Mouse (Mus musculus): ENCODE results near the gene S100a2.

The S100a2 gene

DNA sequence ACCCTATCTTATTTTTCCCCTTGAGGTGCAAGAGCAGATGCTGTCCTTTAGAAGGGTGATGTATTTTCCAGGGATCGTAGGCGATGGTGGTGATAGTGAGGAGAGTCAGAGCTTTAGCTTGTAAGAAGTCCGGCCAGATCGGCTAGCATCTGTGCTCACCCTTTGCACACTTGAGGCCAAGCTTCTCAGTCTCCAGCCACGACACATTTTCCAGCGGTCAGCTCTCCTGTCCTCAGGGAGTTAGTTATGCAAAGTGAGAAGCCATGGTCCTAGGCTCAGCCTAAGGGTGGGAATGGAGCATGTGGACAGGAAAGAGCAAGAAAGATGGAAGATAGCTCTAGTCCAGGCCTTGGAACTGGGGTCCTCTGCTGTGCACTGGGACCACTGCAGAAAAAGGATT is 6.8 kb downstream of the S100a2 start:
- no peak for DNase-seq (ENCODE audit: low spot score)

DNA sequence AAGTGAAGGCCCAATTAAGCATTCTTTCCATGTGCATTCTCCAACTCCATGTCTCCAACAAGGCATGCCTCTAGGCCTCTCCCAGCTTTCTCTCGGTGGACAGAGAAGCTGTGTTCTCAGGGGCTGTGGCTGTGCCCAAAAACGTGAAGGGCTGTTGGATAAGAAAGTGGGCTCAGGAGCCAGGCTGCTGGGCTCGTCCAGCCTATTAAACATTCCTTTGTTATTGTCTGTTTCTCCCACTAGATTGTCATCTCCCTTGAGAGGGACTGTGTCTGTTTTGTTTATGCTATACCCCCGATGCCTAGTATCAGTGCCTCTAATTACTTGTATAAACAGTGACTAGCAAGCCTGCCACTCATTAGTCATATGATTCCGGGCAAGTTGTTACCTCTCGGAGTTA is 7.7 kb downstream of the S100a2 start:
- DNase-seq (ENCODE audit: low spot score) = no peak

- DNase-seq (ENCODE audit: low spot score) = no peak
These were observed 8.2 kb downstream of the S100a2 start for GRCm38 (mm10) chr3:90598212-90598611.

DNA sequence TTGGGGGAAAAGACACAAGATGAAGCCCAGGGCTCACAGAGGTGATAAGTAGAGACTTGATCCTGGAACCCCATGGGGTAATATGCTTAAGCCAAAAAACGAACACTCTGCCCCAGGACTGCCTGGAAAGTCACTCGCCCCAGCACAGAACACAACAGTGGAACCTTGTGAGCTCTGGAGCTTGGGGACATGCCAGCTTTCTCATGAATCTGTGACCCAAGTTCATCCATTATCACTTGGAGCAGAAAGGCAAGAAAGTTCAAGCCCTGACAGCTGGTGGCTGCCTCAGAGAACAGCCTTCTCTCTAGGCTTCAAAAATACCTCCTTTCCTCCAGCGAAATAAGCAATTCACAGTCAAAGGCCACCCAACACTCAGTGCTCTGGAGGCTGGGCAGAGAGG is 9.4 kb downstream of the S100a2 start:
- DNase-seq (ENCODE audit: low spot score) = no peak

DNA sequence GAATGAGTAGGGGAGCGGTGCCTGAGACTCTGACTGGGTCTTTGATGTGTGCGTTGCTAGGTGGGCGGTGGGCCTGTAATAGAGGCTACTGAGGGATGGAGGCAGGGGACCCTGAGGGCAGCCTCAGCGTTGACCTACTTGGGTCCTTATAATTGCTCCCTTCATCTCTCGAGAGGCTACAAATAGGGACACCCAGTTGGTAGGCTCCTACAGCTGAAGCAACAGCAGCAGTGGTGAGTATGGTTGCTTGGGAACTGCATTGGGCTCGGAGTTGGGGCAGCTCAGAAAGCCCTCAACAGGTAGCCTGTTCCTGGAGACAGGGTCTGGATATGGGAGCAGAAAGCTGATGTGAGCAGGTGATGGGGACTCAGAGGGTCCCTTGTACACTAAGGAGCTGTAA is 10.0 kb downstream of the S100a2 start:
- no peak for DNase-seq (ENCODE audit: low spot score)

DNA sequence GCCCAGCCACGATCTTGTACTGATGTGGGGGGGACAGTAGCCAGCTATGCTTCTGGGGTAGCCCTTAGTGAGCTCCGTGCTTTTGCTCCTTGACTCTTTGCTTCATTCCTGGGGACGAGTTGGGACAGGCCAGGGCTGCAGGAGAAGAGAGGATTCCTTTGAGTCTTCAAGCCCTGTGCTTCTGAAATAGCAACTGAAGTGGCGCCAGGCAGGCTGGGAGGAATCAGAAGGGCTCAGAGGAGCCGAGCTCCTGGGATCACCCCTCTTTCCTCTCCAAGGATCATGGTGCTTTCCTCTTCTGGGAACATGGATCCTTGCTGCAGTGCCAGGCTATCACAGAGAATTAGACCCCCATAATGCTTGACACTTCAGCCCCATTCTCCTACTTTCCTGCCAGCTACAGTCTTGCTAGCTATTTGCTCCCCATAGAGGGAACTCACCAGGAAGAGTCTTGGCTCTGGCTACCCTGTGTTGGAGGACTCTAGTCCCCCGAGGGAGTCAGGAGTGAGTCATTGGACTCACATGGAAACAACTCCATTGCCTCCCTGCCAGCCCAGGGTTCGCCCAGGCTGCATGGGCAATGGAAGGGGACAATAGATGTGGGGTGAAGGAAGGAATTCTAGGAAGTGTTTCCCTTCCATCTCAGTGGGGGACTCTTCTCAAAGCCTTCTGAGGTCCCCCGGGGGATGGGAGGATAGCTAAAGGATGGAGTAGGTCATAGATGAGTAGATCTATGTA is 10.6 kb downstream of the S100a2 start:
- no peak for DNase-seq (ENCODE audit: low spot score)

DNA sequence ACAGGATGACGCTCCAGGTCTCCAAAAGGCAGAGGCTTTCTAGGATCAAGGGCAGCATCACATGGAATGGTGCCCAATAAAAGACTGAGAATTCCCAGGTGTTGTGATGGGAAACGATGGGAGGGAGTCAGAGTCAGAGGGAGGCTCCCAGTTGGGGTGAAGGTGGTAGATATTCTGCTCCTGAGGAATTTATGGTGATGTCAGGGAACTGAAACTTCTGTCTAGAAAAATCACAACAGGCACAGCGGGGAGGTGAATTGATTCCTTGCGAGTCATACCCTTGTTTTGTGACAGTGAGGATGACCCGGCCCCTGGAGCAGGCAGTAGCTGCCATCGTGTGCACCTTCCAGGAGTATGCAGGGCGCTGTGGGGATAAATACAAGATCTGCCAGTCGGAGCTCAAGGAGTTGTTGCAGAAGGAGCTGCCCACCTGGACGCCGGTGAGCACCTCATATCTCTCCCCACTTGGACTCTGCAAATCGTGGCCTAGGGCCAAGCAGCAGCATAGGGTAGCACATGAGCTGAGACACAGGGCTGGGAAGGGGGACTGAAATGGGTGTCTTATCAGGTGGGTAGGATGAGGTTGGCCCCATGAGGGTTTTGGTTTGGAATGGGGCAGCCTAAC is 11.6 kb downstream of the S100a2 start, which contains the start of gene Gm42674:
TSS of gene Gm42674 (plus strand) at position 419 of the 625 bp plus-strand sequence.
- no peak for DNase-seq (ENCODE audit: low spot score)

DNA sequence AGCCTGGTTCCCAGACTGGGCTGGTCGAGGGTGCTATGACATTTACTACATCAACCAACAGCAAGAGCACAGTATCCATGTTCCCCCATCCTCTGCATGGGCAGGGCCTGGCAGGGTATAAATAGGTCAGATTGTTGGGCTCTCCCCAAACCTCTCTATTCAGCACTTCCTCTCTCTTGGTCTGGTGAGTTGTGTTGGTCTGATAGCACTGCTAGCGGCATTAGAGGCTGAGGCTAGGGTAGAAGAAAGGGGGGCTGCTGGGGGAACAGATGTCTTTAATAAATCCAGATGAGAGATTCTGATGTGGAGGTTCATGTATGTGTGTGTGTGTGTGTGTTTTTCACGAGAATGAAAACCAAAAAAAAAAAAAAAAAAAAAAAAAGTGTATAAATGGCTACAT is 13.6 kb downstream of the S100a2 start, which contains the start of gene S100a4:
TSS of gene S100a4 (plus strand) at position 149 of the 400 bp plus-strand sequence.
- no peak for DNase-seq (ENCODE audit: low spot score)

- DNase-seq (ENCODE audit: low spot score) = no peak
These were observed 14.4 kb downstream of the S100a2 start for GRCm38 (mm10) chr3:90604416-90604815.

- DNase-seq (ENCODE audit: low spot score) = no peak
These were observed 15.0 kb downstream of the S100a2 start for GRCm38 (mm10) chr3:90605049-90605448.

DNA sequence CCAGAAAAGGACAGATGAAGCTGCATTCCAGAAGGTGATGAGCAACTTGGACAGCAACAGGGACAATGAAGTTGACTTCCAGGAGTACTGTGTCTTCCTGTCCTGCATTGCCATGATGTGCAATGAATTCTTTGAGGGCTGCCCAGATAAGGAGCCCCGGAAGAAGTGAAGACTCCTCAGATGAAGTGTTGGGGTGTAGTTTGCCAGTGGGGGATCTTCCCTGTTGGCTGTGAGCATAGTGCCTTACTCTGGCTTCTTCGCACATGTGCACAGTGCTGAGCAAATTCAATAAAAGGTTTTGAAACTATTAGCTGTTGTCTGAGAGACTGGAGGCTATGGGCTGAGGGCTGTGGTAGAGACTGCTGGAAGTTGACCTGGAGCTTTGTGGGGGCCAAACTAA is 15.7 kb downstream of the S100a2 start:
- no peak for DNase-seq (ENCODE audit: low spot score)

- DNase-seq (ENCODE audit: low spot score) = no peak
These were observed 16.1 kb downstream of the S100a2 start for GRCm38 (mm10) chr3:90606185-90606584.

- no peak for DNase-seq (ENCODE audit: low spot score)
These were observed 17.3 kb downstream of the S100a2 start for GRCm38 (mm10) chr3:90607361-90607760.

- DNase-seq (ENCODE audit: low spot score) = no peak
These were observed 18.2 kb downstream of the S100a2 start, which contains the start of gene S100a5 for GRCm38 (mm10) chr3:90608223-90608622. TSS of gene S100a5 (plus strand) at chr3:90608523.

DNA sequence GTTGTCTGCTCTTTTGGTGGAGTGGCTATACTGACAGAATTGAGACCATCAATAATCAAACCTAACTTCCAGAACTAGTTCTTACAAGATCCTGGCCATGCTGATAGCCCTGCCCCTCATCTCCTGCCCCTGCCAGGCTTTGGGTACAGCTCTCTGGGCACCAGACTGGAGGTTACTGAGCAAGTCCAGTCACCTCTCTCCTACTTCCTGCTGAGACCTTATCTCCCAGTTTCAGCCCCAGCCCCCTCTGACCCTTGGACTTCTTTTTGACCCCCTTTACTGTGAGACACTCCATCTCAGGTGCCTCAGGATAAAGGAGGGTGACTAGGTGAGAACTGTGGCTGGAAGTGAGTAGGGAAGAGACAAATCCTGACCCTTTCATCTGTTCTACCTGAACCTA is 19.1 kb downstream of the S100a2 start:
- DNase-seq (ENCODE audit: low spot score) = no peak

DNA sequence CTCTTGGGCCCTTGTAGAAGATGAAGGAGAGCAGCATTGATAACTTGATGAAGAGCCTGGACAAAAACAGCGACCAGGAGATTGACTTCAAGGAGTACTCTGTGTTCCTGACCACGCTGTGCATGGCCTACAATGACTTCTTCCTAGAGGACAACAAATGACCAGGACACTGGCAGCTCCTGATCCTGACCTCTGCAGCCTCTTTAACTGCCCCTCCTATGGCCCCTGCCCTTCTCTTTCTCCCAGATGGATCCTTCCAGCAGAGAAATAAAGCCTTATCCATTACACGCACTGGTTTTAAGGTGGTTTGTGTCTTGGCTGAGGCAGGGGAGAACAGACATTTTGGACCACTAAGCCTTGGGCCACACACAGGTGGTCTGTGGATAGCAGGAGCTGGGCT is 21.4 kb downstream of the S100a2 start:
- DNase-seq (ENCODE audit: low spot score) = no peak

- no peak for DNase-seq (ENCODE audit: low spot score)
These were observed 22.0 kb downstream of the S100a2 start for GRCm38 (mm10) chr3:90612061-90612460.

GRCm38 (mm10) chr3:90612728-90613291 is 22.8 kb downstream of the S100a2 start, which contains the start of gene S100a6:
TSS of gene S100a6 (plus strand) at chr3:90612882.
- DNase-seq (ENCODE audit: low spot score) = peak; percentile 44

GRCm38 (mm10) chr3:90613461-90614147 is 23.6 kb downstream of the S100a2 start:
- DNase-seq (ENCODE audit: low spot score) = no peak

- no peak for DNase-seq (ENCODE audit: low spot score)
These were observed 24.1 kb downstream of the S100a2 start for GRCm38 (mm10) chr3:90614148-90614530.

DNA sequence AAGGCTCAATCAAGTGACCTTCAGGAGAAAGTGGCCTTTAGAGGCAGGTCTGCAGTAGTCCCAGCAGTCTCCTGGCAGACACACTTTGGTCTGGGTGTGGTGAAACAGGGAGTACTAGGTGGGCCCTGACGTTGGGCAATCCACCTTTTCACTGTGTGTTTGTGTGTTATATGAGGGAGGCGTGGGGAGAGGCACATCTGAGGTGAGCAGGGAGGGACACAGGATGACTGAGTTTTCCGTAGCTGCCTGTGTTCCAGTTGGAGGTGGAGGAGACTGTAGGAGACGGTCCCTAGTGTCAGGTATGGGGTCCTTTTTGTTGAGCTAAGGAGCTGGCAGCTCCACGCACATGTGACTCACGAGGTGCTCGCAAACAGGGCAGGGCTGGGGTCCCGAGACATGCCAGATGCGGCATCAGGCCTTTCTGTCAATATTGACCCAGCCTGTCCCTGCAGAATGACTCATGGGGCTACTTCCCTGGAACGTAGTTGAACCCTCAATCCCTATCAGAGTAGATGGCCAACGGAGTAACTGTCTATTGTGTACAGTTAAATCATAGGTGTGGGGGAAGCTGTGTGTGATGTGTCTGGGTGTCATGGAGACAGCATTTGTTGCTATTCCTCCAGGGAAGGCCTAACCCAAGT is 24.7 kb downstream of the S100a2 start:
- no peak for DNase-seq (ENCODE audit: low spot score)

DNA sequence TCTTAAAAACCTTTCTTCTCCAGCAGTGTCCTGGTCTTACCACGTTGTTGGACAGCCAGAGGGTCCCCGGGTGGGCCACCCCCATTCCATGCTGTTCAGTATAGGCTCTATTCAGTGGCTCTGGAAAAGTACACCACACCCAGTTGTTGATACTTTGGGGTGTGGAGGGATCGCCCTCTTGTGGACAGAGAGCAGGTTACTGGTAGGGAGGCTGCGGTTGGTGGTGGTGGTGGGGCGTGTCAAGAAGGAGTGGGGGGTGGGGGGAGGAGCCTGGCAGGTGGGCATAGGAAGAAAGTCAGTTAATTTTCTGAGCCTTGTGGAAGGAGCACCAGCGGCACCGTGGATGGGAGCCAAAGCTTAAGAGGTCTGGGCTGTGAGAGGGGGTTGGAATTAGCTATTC is 25.4 kb downstream of the S100a2 start:
- peak; percentile 21 for DNase-seq (ENCODE audit: low spot score)
